Mouse (Mus musculus) neural tube, embryonic 12.5 days (tissue): ENCODE measurements around the gene Uba52. TPM values are rescaled to one million over a fixed set of nuclear protein-coding genes. Genes with fewer than 3 reads are reported as not detected.
A peak's percentile ranks its signal among the peaks of the same experiment; 100 is the strongest.

ENCODE experiments used
- ATAC-seq: fragments of 200-750 bp; cut with Nextera tagmentation; 2 replicates; pipeline ENCODE4 v1.8.0; 2017; ENCODE audit warnings: low read depth, mild to moderate bottlenecking, moderate TSS enrichment, moderate library complexity; ENCODE audit not compliant: low FRiP score
- H3K27ac ChIP-seq: fragments of 300-500 bp; sonication (generic); 2 replicates; pipeline ENCODE4 v1.5.1; 2016
- H3K27me3 ChIP-seq: fragments of 300-500 bp; sonication (generic); replicated peaks from 2 replicates; pipeline ENCODE4 v1.6.1; 2016; ENCODE audit warnings: mild to moderate bottlenecking
- H3K36me3 ChIP-seq: fragments of 300-500 bp; sonication (generic); 2 replicates; pipeline ENCODE4 v1.6.1; 2016; ENCODE audit warnings: mild to moderate bottlenecking
- H3K4me1 ChIP-seq: fragments of 300-500 bp; sonication (generic); 2 replicates; pipeline ENCODE4 v1.6.1; 2016
- H3K4me2 ChIP-seq: fragments of 300-500 bp; sonication (generic); replicated peaks from 2 replicates; pipeline ENCODE4 v1.6.1; 2016; ENCODE audit warnings: mild to moderate bottlenecking
- H3K4me3 ChIP-seq: fragments of 300-500 bp; sonication (generic); 2 replicates; pipeline ENCODE4 v1.5.1; 2016
- H3K9ac ChIP-seq: fragments of 300-500 bp; sonication (generic); 2 replicates; pipeline ENCODE4 v1.6.1; 2016; ENCODE audit warnings: mild to moderate bottlenecking
- H3K9me3 ChIP-seq: fragments of 300-500 bp; sonication (generic); 2 replicates; pipeline ENCODE4 v1.6.1; 2016; ENCODE audit warnings: mild to moderate bottlenecking
- WGBS: fragments of 180-500 bp; shearing (Covaris S2); methylation state at CpG from one replicate; pipeline ENCODE4 v1.1.7; 2016; 5-methylcytosine and 5-hydroxymethylcytosine counted together
- polyA plus RNA-seq: library from polyadenylated mRNA; unstranded; fragments of >200 nt; fragmentation: Nextera tagmentation; extraction: Ambion mirVana; gene quantifications from 2 replicates; pipeline ENCODE4 v1.2.1, GENCODE M21; 2016

The Uba52 gene
- polyA plus RNA-seq, 1 experiment from 2014 or later: 781 TPM

- no peak for ATAC-seq
- H3K27ac ChIP-seq: no peak overlapping the region
- H3K9ac ChIP-seq: no peak overlapping the region
- no peaks in the 10 kb centered on the region for H3K27me3 ChIP-seq
- no peak overlapping the region for H3K4me3 ChIP-seq
- 85% methylated on average over 5 of the region's 5 CpGs for WGBS
- H3K4me1 ChIP-seq: peaks cover 20% of the 10 kb centered on the region
- no peaks in the 10 kb centered on the region for H3K9me3 ChIP-seq
- peaks cover 43% of the 10 kb centered on the region for H3K36me3 ChIP-seq
- 0 out of 2 replicates have a peak overlapping the region, but pooled peaks have one; percentile 14 for H3K4me2 ChIP-seq
These were observed 18.7 kb upstream of the Uba52 start for GRCm38 (mm10) chr8:70529299-70529698.

GRCm38 (mm10) chr8:70528182-70528797, 17.7 kb upstream of the Uba52 start:
- Histone ChIP-seq H3K9ac (peak overlapping the region; percentile 77), H3K4me3 (peak overlapping the region; percentile 75), H3K36me3 (peaks cover 33% of the 10 kb centered on the region), H3K4me2 (peak overlapping the region; percentile 82), H3K4me1 (peaks cover 20% of the 10 kb centered on the region), H3K27me3 (no peaks in the 10 kb centered on the region), H3K9me3 (no peaks in the 10 kb centered on the region), H3K27ac (0 out of 2 replicates have a peak overlapping the region, but pooled peaks have one; percentile 50)
- 38% methylated on average over 13 of the region's 13 CpGs for WGBS
- no peak for ATAC-seq

GRCm38 (mm10) chr8:70527512-70528181, 17.0 kb upstream of the Uba52 start, which contains the start of the genes Fkbp8 and Kxd1:
Gene Fkbp8, plus strand, starts transcription at chr8:70527724.
Gene Kxd1, minus strand, starts transcription at chr8:70527956.
- Histone ChIP-seq H3K36me3 (peaks cover 27% of the 10 kb centered on the region), H3K9ac (peak within 1 kb of the TSS; percentile 77), H3K9me3 (no peaks in the 10 kb centered on the region), H3K4me1 (peaks cover 21% of the 10 kb centered on the region), H3K4me3 (peak within 1 kb of the TSS; percentile 75), H3K27ac (peak within 1 kb of the TSS; percentile 50; the same call in 1 of the 2 replicates), H3K4me2 (peak within 1 kb of the TSS; percentile 82), H3K27me3 (no peaks in the 10 kb centered on the region)
- ATAC-seq: peak; percentile 92
- WGBS: under 1% methylated on average over 59 of the region's 61 CpGs

- H3K9ac ChIP-seq: peak overlapping the region; percentile 77
- H3K27ac ChIP-seq: peak overlapping the region; percentile 50; the same call in 1 of the 2 replicates
- peaks cover 27% of the 10 kb centered on the region for H3K4me1 ChIP-seq
- no peaks in the 10 kb centered on the region for H3K9me3 ChIP-seq
- peaks cover 22% of the 10 kb centered on the region for H3K36me3 ChIP-seq
- peak overlapping the region; percentile 75 for H3K4me3 ChIP-seq
- H3K4me2 ChIP-seq: peak overlapping the region; percentile 82
- peak; percentile 19; the same call in 1 of the 2 replicates for ATAC-seq
- WGBS: 3% methylated on average over 8 of the region's 8 CpGs
- no peaks in the 10 kb centered on the region for H3K27me3 ChIP-seq
These were observed 16.5 kb upstream of the Uba52 start for GRCm38 (mm10) chr8:70527111-70527511.

- Histone ChIP-seq H3K9ac (peak overlapping the region; percentile 76), H3K36me3 (peaks cover 16% of the 10 kb centered on the region), H3K27ac (peak overlapping the region; percentile 60), H3K4me1 (peaks cover 17% of the 10 kb centered on the region), H3K9me3 (no peaks in the 10 kb centered on the region), H3K27me3 (no peaks in the 10 kb centered on the region), H3K4me2 (peak overlapping the region; percentile 82), H3K4me3 (peak overlapping the region; percentile 81)
- ATAC-seq: peak; percentile 74
- WGBS: under 1% methylated on average over 51 of the region's 51 CpGs
These were observed 12.2 kb upstream of the Uba52 start for GRCm38 (mm10) chr8:70522592-70523403.

GRCm38 (mm10) chr8:70519606-70520005, 9.0 kb upstream of the Uba52 start:
- 74% methylated on average over 2 of the region's 2 CpGs for WGBS
- no peak for ATAC-seq
- H3K4me2 ChIP-seq: no peak overlapping the region
- no peaks in the 10 kb centered on the region for H3K27me3 ChIP-seq
- no peak overlapping the region for H3K27ac ChIP-seq
- H3K9me3 ChIP-seq: no peaks in the 10 kb centered on the region
- H3K36me3 ChIP-seq: peaks cover 32% of the 10 kb centered on the region
- no peak overlapping the region for H3K4me3 ChIP-seq
- no peak overlapping the region for H3K9ac ChIP-seq
- peaks cover 9% of the 10 kb centered on the region; the same call in 1 of the 2 replicates for H3K4me1 ChIP-seq

GRCm38 (mm10) chr8:70519043-70519442, 8.4 kb upstream of the Uba52 start:
- Histone ChIP-seq H3K4me1 (peaks cover 9% of the 10 kb centered on the region; the same call in 1 of the 2 replicates), H3K27me3 (no peaks in the 10 kb centered on the region), H3K9ac (no peak overlapping the region), H3K27ac (no peak overlapping the region), H3K4me3 (no peak overlapping the region), H3K9me3 (no peaks in the 10 kb centered on the region), H3K36me3 (peaks cover 36% of the 10 kb centered on the region), H3K4me2 (no peak overlapping the region)
- no peak for ATAC-seq
- 95% methylated on average over 6 of the region's 6 CpGs for WGBS

- no peak for ATAC-seq
- H3K27me3 ChIP-seq: no peaks in the 10 kb centered on the region
- no peak overlapping the region for H3K9ac ChIP-seq
- H3K4me2 ChIP-seq: no peak overlapping the region
- H3K9me3 ChIP-seq: no peaks in the 10 kb centered on the region
- peaks cover 9% of the 10 kb centered on the region; the same call in 1 of the 2 replicates for H3K4me1 ChIP-seq
- WGBS: 83% methylated on average over 10 of the region's 10 CpGs
- H3K4me3 ChIP-seq: no peak overlapping the region
- H3K36me3 ChIP-seq: peaks cover 44% of the 10 kb centered on the region
- H3K27ac ChIP-seq: no peak overlapping the region
These were observed 7.5 kb upstream of the Uba52 start for GRCm38 (mm10) chr8:70517940-70518643.

- no peak overlapping the region for H3K4me3 ChIP-seq
- ATAC-seq: no peak
- H3K27ac ChIP-seq: no peak overlapping the region
- H3K27me3 ChIP-seq: no peaks in the 10 kb centered on the region
- H3K9ac ChIP-seq: no peak overlapping the region
- H3K4me2 ChIP-seq: no peak overlapping the region
- H3K9me3 ChIP-seq: no peaks in the 10 kb centered on the region
- WGBS: 92% methylated on average over 2 of the region's 2 CpGs
- peaks cover 44% of the 10 kb centered on the region for H3K36me3 ChIP-seq
- H3K4me1 ChIP-seq: peaks cover 17% of the 10 kb centered on the region
These were observed 2.8 kb upstream of the Uba52 start for GRCm38 (mm10) chr8:70513441-70513840.

- H3K27ac ChIP-seq: no peak overlapping the region
- WGBS: 97% methylated on average over 11 of the region's 11 CpGs
- H3K4me2 ChIP-seq: no peak overlapping the region
- H3K9me3 ChIP-seq: no peaks in the 10 kb centered on the region
- no peak overlapping the region for H3K9ac ChIP-seq
- H3K36me3 ChIP-seq: peaks cover 45% of the 10 kb centered on the region
- H3K27me3 ChIP-seq: no peaks in the 10 kb centered on the region
- no peak for ATAC-seq
- no peak overlapping the region for H3K4me3 ChIP-seq
- peaks cover 18% of the 10 kb centered on the region for H3K4me1 ChIP-seq
These were observed 1.8 kb upstream of the Uba52 start for GRCm38 (mm10) chr8:70512253-70512903.

GRCm38 (mm10) chr8:70511770-70512169, 1.2 kb upstream of the Uba52 start:
- WGBS: 99% methylated on average over 2 of the region's 2 CpGs
- no peak overlapping the region for H3K4me3 ChIP-seq
- no peak overlapping the region for H3K9ac ChIP-seq
- H3K4me2 ChIP-seq: peak overlapping the region; percentile 90; the same call in 1 of the 2 replicates
- no peaks in the 10 kb centered on the region for H3K9me3 ChIP-seq
- peaks cover 21% of the 10 kb centered on the region for H3K4me1 ChIP-seq
- peaks cover 49% of the 10 kb centered on the region for H3K36me3 ChIP-seq
- no peak for ATAC-seq
- no peak overlapping the region for H3K27ac ChIP-seq
- no peaks in the 10 kb centered on the region for H3K27me3 ChIP-seq
